Mouse (Mus musculus): ENCODE measurements around the gene Cyp2w1.

- TF ChIP-seq POLR2A (IDR thresholded peaks at IDR 0.05; ENCODE audit: control insufficient read depth, low read depth, low read length) (no peak), CTCF (IDR thresholded peaks at IDR 0.05; ENCODE audit: control insufficient read depth, insufficient read depth, insufficient replicate concordance, low read depth, low read length) (no peak)
These were observed 1.1 kb downstream of the Cyp2w1 start for GRCm38 (mm10) chr5:139353496-139353895.

Measured in testis, adult 2 months (tissue).